Mouse (Mus musculus) hematopoietic multipotent progenitor cell, adult 10-12 weeks (in vitro differentiated cells): ENCODE results near the gene Gm7257. TPM values are rescaled to one million over a fixed set of nuclear protein-coding genes. Genes with fewer than 3 reads are reported as not detected.

Experiments used
- polyA plus RNA-seq: library from polyadenylated mRNA; stranded (reverse); fragments of >175 nt; gene quantifications from 2 replicates; pipeline ENCODE4 v1.2.3, GENCODE M21; 2012; ENCODE audit warnings: low replicate concordance

Gm7257 gene
- polyA plus RNA-seq: not detected in 2 replicates

GRCm38 (mm10) chr9:36431584-36431983 lies at the start of gene Gm7257:
Gene Gm7257, plus strand, starts transcription at chr9:36431884.

GRCm38 (mm10) chr9:36475338-36475737 lies 43.7 kb downstream of the Gm7257 start, which contains the start of gene Gm9513:
Gene Gm9513, plus strand, starts transcription at chr9:36475638.

Other genes with a start within 250 kb of the Gm7257 start
- gene Gm9513, start 43.8 kb downstream of the Gm7257 start, polyA plus RNA-seq: not detected in 2 replicates
- not detected in 2 replicates for gene Gm5615, start 110.1 kb downstream of the Gm7257 start, polyA plus RNA-seq
- not detected in 2 replicates for gene Gm17689, start 150.8 kb downstream of the Gm7257 start, polyA plus RNA-seq
- gene A630095E13Rik, start 211.5 kb downstream of the Gm7257 start, polyA plus RNA-seq: not detected in 2 replicates